Mouse (Mus musculus): ENCODE data around the gene Tat. TPM values are rescaled to one million over a fixed set of nuclear protein-coding genes. Genes with fewer than 3 reads are reported as not detected.

Tat gene
- polyA plus RNA-seq (2015; fragmentation: Nextera tagmentation; extraction: Ambion mirVana), result not detected in 2 replicates

DNA sequence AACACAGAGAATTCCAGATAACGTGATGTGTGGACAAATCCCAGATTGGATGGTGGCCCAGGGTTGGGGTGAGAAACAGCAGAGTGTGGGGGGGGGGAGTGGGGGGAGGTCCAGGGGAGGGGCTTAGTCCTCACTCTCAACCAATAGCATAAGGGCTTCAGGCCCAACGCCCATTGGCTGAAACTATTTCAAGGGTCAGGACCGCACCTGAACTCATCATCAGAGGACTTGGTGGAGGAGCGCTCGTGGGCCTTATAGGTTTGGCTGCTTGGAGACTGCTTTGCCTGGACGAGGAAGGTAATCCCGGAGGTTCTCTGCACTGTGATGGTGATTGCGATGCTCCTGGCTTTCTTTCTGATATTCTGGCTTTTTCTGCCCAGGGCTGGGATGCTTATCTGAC is at the start of gene Tat:
Gene Tat (plus strand): TSS at position 214 of the 400 bp plus-strand sequence.
- DNase-seq (ENCODE audit: low spot score) (no peak), ATAC-seq (replicated peaks; ENCODE audit: low FRiP score, low read depth) (no peak)
- Histone ChIP-seq H3K36me3 (ENCODE audit: insufficient read depth, low read length) (no peaks in the 10 kb centered on the region), H3K9ac (ENCODE audit: low read depth, low read length) (no peak within 1 kb of the TSS), H3K4me3 (replicated peaks; ENCODE audit: low read depth, low read length) (no peak within 1 kb of the TSS), H3K27me3 (ENCODE audit: insufficient read depth, low read length) (no peaks in the 10 kb centered on the region), H3K9me3 (replicated peaks; ENCODE audit: low read length) (no peaks in the 10 kb centered on the region), H3K4me1 (replicated peaks; ENCODE audit: insufficient read depth, low read length) (no peaks in the 10 kb centered on the region), H3K27ac (no peak within 1 kb of the TSS), H3K4me2 (ENCODE audit: low read length) (no peak within 1 kb of the TSS)
- TF ChIP-seq CTCF (IDR thresholded peaks at IDR 0.05; ENCODE audit: low read depth), result no peak
- 85% methylated on average over 8 of the region's 8 CpGs for WGBS

DNA sequence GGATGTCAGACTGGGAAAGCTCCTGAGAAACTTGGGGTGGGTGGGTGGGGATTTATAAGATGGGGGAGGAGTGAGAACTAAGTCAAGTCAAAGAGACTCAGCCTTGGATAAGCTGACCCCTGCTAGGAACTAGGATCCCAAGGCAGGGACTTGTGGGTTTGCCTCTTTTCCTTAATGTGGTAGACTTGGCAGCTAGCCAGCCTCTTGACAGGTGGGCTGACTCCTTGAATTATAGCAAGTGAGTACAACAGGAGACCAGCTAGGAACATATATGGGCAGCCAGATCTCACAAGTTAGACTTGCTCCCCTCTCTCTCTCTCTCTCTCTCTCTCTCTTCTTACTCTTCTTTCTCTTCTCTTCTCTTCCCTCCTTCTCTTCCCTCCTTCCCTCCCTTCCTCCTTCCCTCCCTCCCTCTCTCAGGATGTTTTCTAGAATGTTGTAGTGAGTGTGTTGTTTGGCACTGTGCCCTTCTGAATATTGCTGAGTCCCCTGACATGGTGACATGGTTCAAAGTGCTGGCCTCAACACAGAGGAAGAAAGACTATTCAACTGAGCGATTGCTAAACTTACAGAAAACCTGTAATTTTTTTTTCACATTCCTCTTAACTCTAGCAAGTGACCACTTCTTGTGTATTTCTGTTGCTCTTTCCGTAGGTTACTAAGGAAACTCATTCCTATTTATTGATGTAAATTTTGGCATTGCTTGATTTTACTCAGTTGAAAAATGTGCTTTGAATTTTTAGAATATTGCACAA is 48.5 kb upstream of the Tat start:
- Histone ChIP-seq H3K27me3 (ENCODE audit: insufficient read depth, low read length) (no peaks in the 10 kb centered on the region), H3K27ac (no peak overlapping the region), H3K4me3 (replicated peaks; ENCODE audit: low read depth, low read length) (no peak overlapping the region), H3K9me3 (replicated peaks; ENCODE audit: low read length) (no peaks in the 10 kb centered on the region), H3K36me3 (ENCODE audit: insufficient read depth, low read length) (peaks cover 9% of the 10 kb centered on the region; the same call in 1 of the 2 replicates), H3K9ac (ENCODE audit: low read depth, low read length) (no peak overlapping the region), H3K4me1 (replicated peaks; ENCODE audit: insufficient read depth, low read length) (peaks cover 8% of the 10 kb centered on the region; the same call in 1 of the 2 replicates), H3K4me2 (ENCODE audit: low read length) (no peak overlapping the region)
- TF ChIP-seq CTCF (IDR thresholded peaks at IDR 0.05; ENCODE audit: low read depth), result no peak
- 49% methylated on average over 2 of the region's 2 CpGs for WGBS
- DNase-seq (ENCODE audit: low spot score) (peak; percentile 61), ATAC-seq (replicated peaks; ENCODE audit: low FRiP score, low read depth) (no peak)

DNA sequence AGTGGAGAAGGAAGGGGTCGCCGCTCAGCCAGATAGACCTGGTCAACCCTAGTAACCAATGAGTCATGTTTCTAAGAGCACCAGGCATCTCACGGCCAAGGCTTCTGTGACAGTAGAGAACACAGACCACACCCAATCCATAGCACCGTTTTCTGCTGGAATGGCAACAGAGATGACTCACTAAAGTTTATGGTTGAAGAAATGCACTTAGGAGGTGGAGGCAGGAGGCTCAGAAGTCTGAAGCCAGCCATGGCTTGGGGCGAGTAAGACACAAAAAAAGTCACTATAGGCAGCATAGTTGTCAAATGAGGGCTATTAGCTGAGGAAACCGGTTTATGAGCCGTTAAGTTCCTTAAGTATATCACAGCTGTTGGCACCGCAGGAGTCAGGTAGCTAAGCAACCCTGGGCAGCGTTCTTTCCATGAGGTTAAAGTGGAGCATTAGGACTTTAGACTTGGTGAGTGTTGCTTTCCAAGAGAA is 45.0 kb upstream of the Tat start:
- WGBS, result 15% methylated on average over 9 of the region's 9 CpGs
- Histone ChIP-seq H3K9ac (ENCODE audit: low read depth, low read length) (no peak overlapping the region), H3K36me3 (ENCODE audit: insufficient read depth, low read length) (peaks cover 2% of the 10 kb centered on the region; the same call in 1 of the 2 replicates), H3K9me3 (replicated peaks; ENCODE audit: low read length) (no peaks in the 10 kb centered on the region), H3K4me1 (replicated peaks; ENCODE audit: insufficient read depth, low read length) (peaks cover 17% of the 10 kb centered on the region; the same call in 1 of the 2 replicates), H3K4me2 (ENCODE audit: low read length) (no peak overlapping the region), H3K27me3 (ENCODE audit: insufficient read depth, low read length) (no peaks in the 10 kb centered on the region), H3K4me3 (replicated peaks; ENCODE audit: low read depth, low read length) (no peak overlapping the region), H3K27ac (peak overlapping the region; percentile 64; the same call in 1 of the 2 replicates)
- no peak for TF ChIP-seq CTCF (IDR thresholded peaks at IDR 0.05; ENCODE audit: low read depth)
- DNase-seq (ENCODE audit: low spot score) (peak; percentile 66), ATAC-seq (replicated peaks; ENCODE audit: low FRiP score, low read depth) (peak; percentile 63; the same call in 1 of the 2 replicates)

DNA sequence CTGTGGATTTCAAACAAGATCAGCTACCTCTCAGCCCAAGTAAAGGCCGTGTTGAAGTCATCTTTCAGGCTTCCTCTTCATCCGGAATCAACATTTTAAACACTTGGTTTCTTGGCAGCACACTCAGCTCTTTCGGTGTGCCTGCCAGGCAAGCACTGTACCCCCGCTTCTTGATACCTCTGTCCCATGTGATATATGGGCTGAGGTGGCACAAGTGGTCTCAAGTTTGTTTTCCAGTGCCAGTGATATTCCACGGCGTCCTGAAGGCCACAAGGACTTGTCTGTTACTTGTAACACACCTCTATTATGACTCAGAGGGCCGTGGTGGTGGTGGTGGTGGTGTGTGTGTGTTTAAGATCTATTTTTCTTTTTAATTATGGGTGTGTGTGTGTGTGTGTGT is 44.5 kb upstream of the Tat start:
- DNase-seq (ENCODE audit: low spot score), result no peak
- Histone ChIP-seq H3K36me3 (ENCODE audit: insufficient read depth, low read length) (no peaks in the 10 kb centered on the region), H3K4me1 (replicated peaks; ENCODE audit: insufficient read depth, low read length) (peaks cover 17% of the 10 kb centered on the region; the same call in 1 of the 2 replicates), H3K4me3 (replicated peaks; ENCODE audit: low read depth, low read length) (no peak overlapping the region), H3K9ac (ENCODE audit: low read depth, low read length) (no peak overlapping the region), H3K4me2 (ENCODE audit: low read length) (no peak overlapping the region), H3K27ac (peak overlapping the region; percentile 64; the same call in 1 of the 2 replicates), H3K9me3 (replicated peaks; ENCODE audit: low read length) (no peaks in the 10 kb centered on the region), H3K27me3 (ENCODE audit: insufficient read depth, low read length) (no peaks in the 10 kb centered on the region)
- 44% methylated on average over 7 of the region's 7 CpGs for WGBS
- ATAC-seq (replicated peaks; ENCODE audit: low FRiP score, low read depth), result 0 out of 2 replicates have a peak, but pooled peaks have one; percentile 8
- TF ChIP-seq CTCF (IDR thresholded peaks at IDR 0.05; ENCODE audit: low read depth), result no peak

DNA sequence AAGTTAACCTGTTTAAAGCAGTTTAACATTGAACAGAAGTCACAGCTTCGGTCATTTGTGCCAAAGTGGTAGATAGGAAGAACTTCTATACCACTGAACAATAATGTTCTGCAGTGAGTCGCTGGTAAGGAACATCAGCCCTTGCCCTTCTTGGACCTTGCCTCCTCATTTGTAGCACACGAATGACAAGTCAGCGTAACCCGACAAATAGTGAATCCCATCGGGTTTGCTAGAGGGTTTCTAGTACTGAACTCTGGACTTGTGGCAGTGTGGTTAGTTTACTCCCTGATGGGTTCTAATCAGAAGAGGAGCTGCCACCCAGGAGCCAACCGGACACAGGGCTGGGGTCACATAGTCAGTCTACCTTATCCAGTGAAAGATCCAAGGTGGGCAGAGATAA is 44.0 kb upstream of the Tat start:
- ATAC-seq (replicated peaks; ENCODE audit: low FRiP score, low read depth) (no peak; the same call in 1 of the 2 replicates), DNase-seq (ENCODE audit: low spot score) (no peak)
- TF ChIP-seq CTCF (IDR thresholded peaks at IDR 0.05; ENCODE audit: low read depth), result no peak
- H3K4me2 ChIP-seq (ENCODE audit: low read length), result no peak overlapping the region
- WGBS, result 82% methylated on average over 7 of the region's 7 CpGs
- H3K9ac ChIP-seq (ENCODE audit: low read depth, low read length), result no peak overlapping the region
- peak overlapping the region; percentile 64; the same call in 1 of the 2 replicates for H3K27ac ChIP-seq
- H3K36me3 ChIP-seq (ENCODE audit: insufficient read depth, low read length), result no peaks in the 10 kb centered on the region
- no peaks in the 10 kb centered on the region for H3K27me3 ChIP-seq (ENCODE audit: insufficient read depth, low read length)
- no peak overlapping the region for H3K4me3 ChIP-seq (replicated peaks; ENCODE audit: low read depth, low read length)
- H3K4me1 ChIP-seq (replicated peaks; ENCODE audit: insufficient read depth, low read length), result peaks cover 17% of the 10 kb centered on the region; the same call in 1 of the 2 replicates
- H3K9me3 ChIP-seq (replicated peaks; ENCODE audit: low read length), result no peaks in the 10 kb centered on the region

DNA sequence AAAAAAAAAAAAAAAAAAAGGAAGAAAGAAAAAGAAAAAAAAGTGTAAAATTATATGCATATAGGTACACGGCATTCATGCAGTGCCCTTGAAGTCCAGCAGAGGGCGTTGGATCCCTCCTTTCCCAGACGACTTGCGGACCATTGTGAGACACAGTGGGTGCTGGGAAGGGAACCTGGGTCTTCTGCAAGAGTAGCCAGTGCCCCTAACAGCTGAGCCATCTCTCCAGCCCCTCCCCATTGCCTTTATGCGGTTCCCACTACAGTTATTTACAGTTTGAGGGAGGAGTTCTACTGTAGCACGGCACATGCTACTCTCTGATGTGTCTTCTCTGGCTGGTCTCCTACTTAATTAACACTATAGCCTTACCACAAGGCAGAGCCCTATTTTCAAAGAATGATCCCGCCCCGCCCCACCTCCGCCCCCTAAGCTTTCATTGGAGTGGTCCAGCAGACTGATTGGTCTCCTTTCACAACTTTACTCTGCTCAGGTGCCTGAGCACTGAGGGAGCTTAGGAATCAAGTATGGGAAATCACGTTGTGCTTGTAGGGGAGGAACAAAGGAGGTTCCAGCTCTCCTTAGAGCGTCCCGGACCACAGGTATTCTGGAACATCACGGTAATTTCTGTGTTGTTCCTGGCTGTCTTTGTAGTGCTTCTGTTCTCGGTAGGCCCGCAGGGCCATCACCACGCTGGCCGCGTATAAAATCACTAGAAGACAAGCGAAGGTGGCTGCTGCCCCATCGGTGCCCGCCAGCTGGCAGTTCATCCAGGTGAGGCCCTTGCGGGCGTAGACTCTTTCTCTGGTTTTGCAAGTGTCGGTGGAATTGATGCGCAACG is 42.6 kb upstream of the Tat start:
- no peaks in the 10 kb centered on the region for H3K36me3 ChIP-seq (ENCODE audit: insufficient read depth, low read length)
- peak overlapping the region; percentile 51 for H3K4me2 ChIP-seq (ENCODE audit: low read length)
- H3K9ac ChIP-seq (ENCODE audit: low read depth, low read length), result peak overlapping the region; percentile 13; the same call in 1 of the 2 replicates
- H3K27ac ChIP-seq, result no peak overlapping the region
- TF ChIP-seq CTCF (IDR thresholded peaks at IDR 0.05; ENCODE audit: low read depth), result peak; percentile 71
- no peaks in the 10 kb centered on the region for H3K27me3 ChIP-seq (ENCODE audit: insufficient read depth, low read length)
- peak overlapping the region; percentile 15 for H3K4me3 ChIP-seq (replicated peaks; ENCODE audit: low read depth, low read length)
- no peaks in the 10 kb centered on the region for H3K9me3 ChIP-seq (replicated peaks; ENCODE audit: low read length)
- peak; percentile 19; the same call in 1 of the 2 replicates for ATAC-seq (replicated peaks; ENCODE audit: low FRiP score, low read depth)
- WGBS, result 3% methylated on average over 26 of the region's 26 CpGs
- peaks cover 17% of the 10 kb centered on the region; the same call in 1 of the 2 replicates for H3K4me1 ChIP-seq (replicated peaks; ENCODE audit: insufficient read depth, low read length)
- peak; percentile 40 for DNase-seq (ENCODE audit: low spot score)

All from kidney, postnatal 0 days (tissue).